1 mouse cellular context compared by ENCODE assay signal in the genomic region with DNA sequence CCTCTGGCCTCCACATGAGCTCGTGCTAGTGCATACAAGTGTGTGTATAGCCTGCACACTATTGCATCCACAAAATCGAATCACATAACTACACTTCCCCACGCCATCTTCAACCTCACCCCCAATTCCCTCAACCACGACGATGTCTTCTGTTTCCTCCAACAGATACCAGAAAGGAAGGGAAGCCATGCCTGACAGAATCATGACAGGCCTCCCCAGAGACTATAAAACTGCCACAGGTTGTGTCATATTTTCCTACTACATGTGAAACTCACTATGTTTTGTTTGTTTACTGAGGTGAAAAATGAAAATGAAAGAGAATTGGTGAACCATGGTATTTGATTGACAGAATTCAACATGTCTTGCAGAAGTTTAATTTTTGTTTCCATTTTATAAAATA.
A peak's percentile ranks its signal among the peaks of the same experiment; 100 is the strongest.
TF ChIP-seq lines count a peak whose summit lies in the region.

No protein-coding gene starts in this region.

TF ChIP-seq in CH12.LX, 34 proteins besides CTCF, POLR2A, EP300 and RAD21 (continued from another document):
- TF ChIP-seq RCOR1 (conservative IDR thresholded peaks at IDR 0.05; ENCODE audit: low read depth, low read length) (no peak), E2F4 (IDR thresholded peaks at IDR 0.05; ENCODE audit: insufficient replicate concordance, low read depth, low read length) (no peak), ZNF384 (IDR thresholded peaks at IDR 0.05; ENCODE audit: low read depth, low read length) (no peak), PAX5 (IDR thresholded peaks at IDR 0.05; ENCODE audit: low read length) (no peak), USF1 (IDR thresholded peaks at IDR 0.05; ENCODE audit: low read depth, low read length) (no peak), MAFK (IDR thresholded peaks at IDR 0.05; ENCODE audit: insufficient replicate concordance, low read length) (0 out of 2 replicates have a peak, but pooled peaks have one; percentile 26), MXI1 (IDR thresholded peaks at IDR 0.05; ENCODE audit: low read depth, low read length) (no peak), UBTF (IDR thresholded peaks at IDR 0.05; ENCODE audit: low read depth, low read length) (no peak), IRF4 (IDR thresholded peaks at IDR 0.05; ENCODE audit: low read depth, low read length) (peak; percentile 44), ZKSCAN1 (IDR thresholded peaks at IDR 0.05; ENCODE audit: borderline replicate concordance, low read depth, low read length) (no peak), ZC3H11A (IDR thresholded peaks at IDR 0.05; ENCODE audit: low read depth, low read length) (no peak), POLR2AphosphoS2 (IDR thresholded peaks at IDR 0.05; ENCODE audit: low read depth, low read length) (no peak)
